Mouse (Mus musculus) intestine, embryonic 14.5 days (tissue): ENCODE data around the gene Sptbn4. TPM values are rescaled to one million over a fixed set of nuclear protein-coding genes. Genes with fewer than 3 reads are reported as not detected.

Source experiments
- polyA plus RNA-seq: library from polyadenylated mRNA; unstranded; fragments of >200 nt; fragmentation: Nextera tagmentation; extraction: Ambion mirVana; gene quantifications from 2 replicates; pipeline ENCODE4 v1.2.1, GENCODE M21; 2014

Gene Sptbn4
- polyA plus RNA-seq, 1 experiment from 2014 or later = 0.34 TPM

Other genes with a start within 250 kb of the Sptbn4 start
- gene Itpkc, start 219.0 kb downstream of the Sptbn4 start, polyA plus RNA-seq = 8.9 and 9.3 TPM in 2 replicates
- 16.7 and 18.0 TPM in 2 replicates for gene Coq8b, start 214.7 kb downstream of the Sptbn4 start, polyA plus RNA-seq
- 9.2 and 11.0 TPM in 2 replicates for gene Numbl, start 189.3 kb downstream of the Sptbn4 start, polyA plus RNA-seq
- 97.9 and 110 TPM in 2 replicates for gene Ltbp4, start 110.0 kb downstream of the Sptbn4 start, polyA plus RNA-seq
- gene Shkbp1, start 91.7 kb downstream of the Sptbn4 start, polyA plus RNA-seq = 39.8 and 40.0 TPM in 2 replicates
- 0.50 and 1.2 TPM in 2 replicates for gene Gm20479, start 90.3 kb downstream of the Sptbn4 start, polyA plus RNA-seq
- 52.3 and 54.0 TPM in 2 replicates for gene Blvrb, start 292 bp upstream of the Sptbn4 start, polyA plus RNA-seq
- 25.2 and 29.0 TPM in 2 replicates for gene Sertad3, start 26.1 kb upstream of the Sptbn4 start, polyA plus RNA-seq
- 33.9 and 38.4 TPM in 2 replicates for gene Sertad1, start 39.2 kb upstream of the Sptbn4 start, polyA plus RNA-seq
- gene Prx, start 51.6 kb upstream of the Sptbn4 start, polyA plus RNA-seq = 1.5 and 1.6 TPM in 2 replicates
- 0.83 and 1.2 TPM in 2 replicates for gene Hipk4, start 75.6 kb upstream of the Sptbn4 start, polyA plus RNA-seq
- gene Pld3, start 105.5 kb upstream of the Sptbn4 start, polyA plus RNA-seq = 58.5 and 66.6 TPM in 2 replicates
- 20.8 and 23.6 TPM in 2 replicates for gene 2310022A10Rik, start 105.5 kb upstream of the Sptbn4 start, polyA plus RNA-seq
- gene Akt2, start 143.9 kb upstream of the Sptbn4 start, polyA plus RNA-seq = 83.4 and 90.5 TPM in 2 replicates
- 3.2 and 3.3 TPM in 2 replicates for gene Ttc9b, start 206.2 kb upstream of the Sptbn4 start, polyA plus RNA-seq
- gene Map3k10, start 226.9 kb upstream of the Sptbn4 start, polyA plus RNA-seq = 6.3 and 7.0 TPM in 2 replicates
- 2.5 and 3.4 TPM in 2 replicates for gene Zfp607b, start 241.7 kb upstream of the Sptbn4 start, polyA plus RNA-seq